Comparison of ENCODE assay signal across 17 mouse cellular contexts in genomic region chr10:85621067-85621466, GRCm38 (mm10).
"Had no signal": no experiment of that assay in that cellular context is flagged by ENCODE, and none has a peak within 500 bp of the region (broad histone marks: within the 10 kb centered on the region; RNA-seq: fewer than 3 reads in every experiment).

No protein-coding gene starts in this region.

- H3K27me3 ChIP-seq: liver, embryonic 13.5 days; midbrain, embryonic 13.5 days; neural tube, embryonic 13.5 days had no signal

- H3K9me3 ChIP-seq: liver, embryonic 13.5 days; midbrain, embryonic 13.5 days; neural tube, embryonic 13.5 days had no signal

- H3K4me2 ChIP-seq: liver, embryonic 13.5 days; midbrain, embryonic 13.5 days; neural tube, embryonic 13.5 days had no signal

- H3K9ac ChIP-seq: liver, embryonic 13.5 days; midbrain, embryonic 13.5 days; neural tube, embryonic 13.5 days had no signal

- ATAC-seq: intestine, postnatal 0 days; midbrain, embryonic 13.5 days; midbrain, embryonic 16.5 days had no signal

- H3K4me1 ChIP-seq: liver, embryonic 13.5 days had no signal

- H3K4me3 ChIP-seq: layer of hippocampus, adult 2 months; left cerebral cortex, adult 2 months; liver, embryonic 13.5 days; midbrain, embryonic 13.5 days; myocyte; neural tube, embryonic 13.5 days had no signal

- H3K36me3 ChIP-seq: liver, embryonic 13.5 days; midbrain, embryonic 13.5 days; neural tube, embryonic 13.5 days had no signal

- H3K27ac ChIP-seq: kidney, postnatal 0 days; layer of hippocampus, adult 2 months; left cerebral cortex, adult 2 months; liver, embryonic 13.5 days; midbrain, embryonic 13.5 days; neural tube, embryonic 13.5 days had no signal

- DNase-seq: kidney, adult 2 months; kidney, postnatal 25 days; layer of hippocampus, postnatal 36 days; liver, embryonic 13.5 days; lung, adult 2 months; lung, postnatal 14 days; lung, postnatal 4 days; thymus, adult 2 months; thymus, postnatal 25 days had no signal
